Mouse (Mus musculus) A20 (cell line): ENCODE measurements around the gene Timm8b.

Experiments
- DNase-seq: peaks from one replicate; pipeline ENCODE4 v3.0.0-alpha.2; 2011; ENCODE audit warnings: low read depth, low spot score

Timm8b gene

GRCm38 (mm10) chr9:50603189-50603997 is at the start of gene Timm8b, which contains the start of gene Sdhd:
TSS of gene Timm8b (plus strand) at chr9:50603910.
TSS of gene Sdhd (minus strand) at chr9:50603812.
- peak; percentile 97 for DNase-seq

GRCm38 (mm10) chr9:50554241-50555093 is 49.2 kb upstream of the Timm8b start, which contains the start of gene Il18:
TSS of gene Il18 (plus strand) at chr9:50554827.
- DNase-seq = peak; percentile 73

GRCm38 (mm10) chr9:50555094-50555446 is 48.6 kb upstream of the Timm8b start, which contains the start of gene Bco2:
TSS of gene Bco2 (minus strand) at chr9:50555181.
- DNase-seq = no peak

GRCm38 (mm10) chr9:50561145-50561917 is 42.4 kb upstream of the Timm8b start, which contains the start of gene Tex12:
TSS of gene Tex12 (minus strand) at chr9:50561325.
- no peak for DNase-seq

- DNase-seq = no peak
Measured at GRCm38 (mm10) chr9:50561918-50562360, 41.8 kb upstream of the Timm8b start.

- no peak for DNase-seq
Measured at GRCm38 (mm10) chr9:50565173-50565572, 38.5 kb upstream of the Timm8b start.

- no peak for DNase-seq
Measured at GRCm38 (mm10) chr9:50565940-50566339, 37.8 kb upstream of the Timm8b start.

GRCm38 (mm10) chr9:50567372-50567771 is 36.3 kb upstream of the Timm8b start:
- DNase-seq = no peak

- DNase-seq = no peak
Measured at GRCm38 (mm10) chr9:50567881-50568280, 35.8 kb upstream of the Timm8b start.

GRCm38 (mm10) chr9:50569599-50570525 is 33.8 kb upstream of the Timm8b start:
- DNase-seq = no peak

- no peak for DNase-seq
Measured at GRCm38 (mm10) chr9:50580370-50580769, 23.3 kb upstream of the Timm8b start.

GRCm38 (mm10) chr9:50585145-50585818 is 18.4 kb upstream of the Timm8b start:
- no peak for DNase-seq

- no peak for DNase-seq
Measured at GRCm38 (mm10) chr9:50586955-50587354, 16.8 kb upstream of the Timm8b start.

- peak; percentile 56 for DNase-seq
Measured at GRCm38 (mm10) chr9:50590856-50591518, 12.7 kb upstream of the Timm8b start.

GRCm38 (mm10) chr9:50592955-50593354 is 10.8 kb upstream of the Timm8b start:
- no peak for DNase-seq

- DNase-seq = peak; percentile 72
Measured at GRCm38 (mm10) chr9:50593544-50593943, 10.2 kb upstream of the Timm8b start.

GRCm38 (mm10) chr9:50594794-50595417 is 8.8 kb upstream of the Timm8b start:
- DNase-seq = no peak

- no peak for DNase-seq
Measured at GRCm38 (mm10) chr9:50596973-50597372, 6.7 kb upstream of the Timm8b start.

- DNase-seq = peak; percentile 57
Measured at GRCm38 (mm10) chr9:50601536-50601935, 2.2 kb upstream of the Timm8b start.
